Mouse (Mus musculus): ENCODE measurements around the gene Hnrnpll. TPM values are rescaled to one million over a fixed set of nuclear protein-coding genes. Genes with fewer than 3 reads are reported as not detected.

Hnrnpll gene
- polyA plus RNA-seq, 1 experiment: 10.7 TPM

DNA sequence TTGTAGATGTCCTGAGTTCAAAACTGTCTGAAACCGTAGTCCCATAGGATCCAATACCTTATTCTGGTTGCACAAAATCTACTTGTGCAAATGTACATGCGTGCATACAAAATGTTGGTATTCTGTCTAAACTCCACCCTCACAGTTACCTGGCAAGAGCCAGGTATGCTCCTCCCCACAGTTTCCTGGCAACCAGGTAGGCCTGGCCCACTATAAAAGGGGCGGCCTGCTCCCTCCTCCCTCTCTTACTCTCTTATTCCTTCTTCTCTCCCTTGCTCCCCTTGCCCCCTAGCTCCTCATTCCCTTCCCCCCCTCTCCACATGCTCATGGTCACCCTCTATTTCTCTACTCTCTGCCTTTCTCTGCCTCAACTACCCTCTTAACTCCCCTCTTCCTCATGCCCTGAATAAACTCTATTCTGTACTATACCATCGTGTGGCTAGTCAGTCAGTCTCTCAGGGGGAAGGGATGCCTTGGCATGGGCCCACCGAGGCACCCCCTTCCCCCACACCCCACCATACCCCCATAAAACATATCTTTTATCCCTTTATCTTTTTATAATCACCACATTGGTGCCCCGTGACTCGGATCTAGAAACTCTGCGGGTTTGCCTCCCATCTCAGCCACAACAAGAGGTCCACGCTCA lies 33.2 kb upstream of the Hnrnpll start:
- Histone ChIP-seq H3K27ac (ENCODE audit: insufficient read depth, low read depth, low read length) (no peak overlapping the region), H3K4me1 (ENCODE audit: control insufficient read depth, insufficient read depth, insufficient read length, low read length) (peaks cover 13% of the 10 kb centered on the region), H3K27me3 (ENCODE audit: control insufficient read depth, insufficient read depth, low read length) (no peaks in the 10 kb centered on the region), H3K36me3 (ENCODE audit: control insufficient read depth, insufficient read depth, low read length) (no peaks in the 10 kb centered on the region), H3K4me3 (ENCODE audit: low read depth, low read length) (peak overlapping the region; percentile 26; the same call in 1 of the 2 replicates)
- TF ChIP-seq POLR2A (IDR thresholded peaks at IDR 0.05; ENCODE audit: low read depth, low read length) (no peak), CTCF (IDR thresholded peaks at IDR 0.05; ENCODE audit: extremely low read depth, insufficient read length, insufficient replicate concordance, low read depth, low read length) (no peak)
- WGBS: 46% methylated on average over 9 of the region's 9 CpGs

DNA sequence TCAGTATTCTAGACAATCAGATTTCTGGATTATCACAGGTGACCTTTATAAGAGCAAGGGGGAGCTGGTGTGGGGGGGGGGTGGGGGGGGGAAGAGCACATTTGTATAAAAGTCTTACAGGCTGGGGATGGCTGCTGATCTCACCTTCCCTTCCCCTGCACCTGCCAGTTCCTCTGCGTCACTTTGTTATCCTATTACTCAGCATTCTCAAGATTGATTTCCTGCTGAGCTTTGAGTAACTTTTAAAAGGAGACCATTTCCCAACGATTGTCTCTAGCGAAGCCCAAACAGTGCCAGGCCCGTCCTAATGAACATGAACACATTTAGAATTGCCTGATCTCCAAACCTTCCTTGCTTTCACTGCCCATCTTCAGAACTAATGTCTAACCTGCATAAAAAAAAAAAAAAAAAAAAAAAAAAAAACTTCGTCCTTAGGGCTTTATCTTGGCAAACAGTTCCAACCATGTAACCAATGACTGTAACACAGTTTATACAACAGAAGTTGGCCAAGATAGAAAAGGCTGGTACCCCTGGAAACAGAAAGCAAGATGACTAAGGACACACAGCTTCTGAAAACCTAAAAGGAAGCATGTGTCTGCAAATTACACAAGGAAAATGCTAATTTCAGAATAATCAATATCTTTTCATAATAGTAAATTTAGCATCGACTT lies 29.9 kb upstream of the Hnrnpll start:
- no peak for TF ChIP-seq CTCF (IDR thresholded peaks at IDR 0.05; ENCODE audit: extremely low read depth, insufficient read length, insufficient replicate concordance, low read depth, low read length)
- no peak for TF ChIP-seq POLR2A (IDR thresholded peaks at IDR 0.05; ENCODE audit: low read depth, low read length)
- Histone ChIP-seq H3K4me3 (ENCODE audit: low read depth, low read length) (no peak overlapping the region), H3K4me1 (ENCODE audit: control insufficient read depth, insufficient read depth, insufficient read length, low read length) (peaks cover 13% of the 10 kb centered on the region), H3K27ac (ENCODE audit: insufficient read depth, low read depth, low read length) (no peak overlapping the region), H3K36me3 (ENCODE audit: control insufficient read depth, insufficient read depth, low read length) (no peaks in the 10 kb centered on the region), H3K27me3 (ENCODE audit: control insufficient read depth, insufficient read depth, low read length) (no peaks in the 10 kb centered on the region)
- 32% methylated on average over 6 of the region's 6 CpGs for WGBS

DNA sequence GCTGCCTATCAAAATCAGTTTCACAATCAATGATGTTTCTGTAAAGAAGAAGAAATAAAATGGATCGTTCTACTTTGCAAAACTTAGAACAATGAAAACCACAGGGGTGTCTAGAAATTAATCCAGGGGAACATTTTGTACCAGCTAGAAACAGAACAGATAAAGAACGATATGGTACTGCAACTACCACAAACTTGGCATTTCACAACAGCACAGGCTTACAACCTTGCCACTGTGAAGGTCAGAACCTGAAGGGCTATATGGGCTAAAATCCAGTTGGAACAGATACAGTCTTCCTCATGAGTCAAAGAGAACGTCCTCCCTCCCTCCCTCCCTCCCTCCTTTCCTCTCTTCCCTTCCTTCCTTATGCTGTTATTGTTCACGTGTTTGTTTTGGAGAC lies 28.4 kb upstream of the Hnrnpll start:
- Histone ChIP-seq H3K36me3 (ENCODE audit: control insufficient read depth, insufficient read depth, low read length) (no peaks in the 10 kb centered on the region), H3K27ac (ENCODE audit: insufficient read depth, low read depth, low read length) (no peak overlapping the region), H3K4me3 (ENCODE audit: low read depth, low read length) (no peak overlapping the region), H3K4me1 (ENCODE audit: control insufficient read depth, insufficient read depth, insufficient read length, low read length) (peaks cover 5% of the 10 kb centered on the region; the same call in 1 of the 2 replicates), H3K27me3 (ENCODE audit: control insufficient read depth, insufficient read depth, low read length) (no peaks in the 10 kb centered on the region)
- no peak for TF ChIP-seq CTCF (IDR thresholded peaks at IDR 0.05; ENCODE audit: extremely low read depth, insufficient read length, insufficient replicate concordance, low read depth, low read length)
- 49% methylated on average over 4 of the region's 4 CpGs for WGBS

DNA sequence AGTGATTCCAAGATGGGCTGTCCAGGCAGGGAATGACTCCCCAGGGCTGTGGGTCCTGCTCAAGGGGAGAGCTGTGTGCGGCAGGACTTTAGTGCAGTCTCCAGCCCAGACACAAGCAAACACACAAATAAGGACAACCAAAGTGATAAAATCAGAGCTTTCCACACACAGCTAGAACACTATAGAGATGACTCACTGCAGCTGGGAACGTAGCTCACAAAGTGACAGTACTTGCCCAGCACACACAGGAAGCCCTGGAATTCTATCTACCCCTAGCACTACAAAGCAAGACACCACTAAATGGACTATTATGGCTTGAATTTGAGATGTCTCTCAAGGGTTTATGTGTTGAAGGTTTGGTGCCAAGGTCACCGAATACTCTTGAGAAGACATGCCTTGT lies 26.0 kb upstream of the Hnrnpll start:
- TF ChIP-seq CTCF (IDR thresholded peaks at IDR 0.05; ENCODE audit: extremely low read depth, insufficient read length, insufficient replicate concordance, low read depth, low read length) (no peak), POLR2A (IDR thresholded peaks at IDR 0.05; ENCODE audit: low read depth, low read length) (no peak)
- WGBS: 95% methylated on average over 3 of the region's 3 CpGs
- H3K36me3 ChIP-seq (ENCODE audit: control insufficient read depth, insufficient read depth, low read length): no peaks in the 10 kb centered on the region
- no peak overlapping the region for H3K27ac ChIP-seq (ENCODE audit: insufficient read depth, low read depth, low read length)
- no peak overlapping the region for H3K4me3 ChIP-seq (ENCODE audit: low read depth, low read length)
- H3K27me3 ChIP-seq (ENCODE audit: control insufficient read depth, insufficient read depth, low read length): no peaks in the 10 kb centered on the region
- no peaks in the 10 kb centered on the region for H3K4me1 ChIP-seq (ENCODE audit: control insufficient read depth, insufficient read depth, insufficient read length, low read length)

DNA sequence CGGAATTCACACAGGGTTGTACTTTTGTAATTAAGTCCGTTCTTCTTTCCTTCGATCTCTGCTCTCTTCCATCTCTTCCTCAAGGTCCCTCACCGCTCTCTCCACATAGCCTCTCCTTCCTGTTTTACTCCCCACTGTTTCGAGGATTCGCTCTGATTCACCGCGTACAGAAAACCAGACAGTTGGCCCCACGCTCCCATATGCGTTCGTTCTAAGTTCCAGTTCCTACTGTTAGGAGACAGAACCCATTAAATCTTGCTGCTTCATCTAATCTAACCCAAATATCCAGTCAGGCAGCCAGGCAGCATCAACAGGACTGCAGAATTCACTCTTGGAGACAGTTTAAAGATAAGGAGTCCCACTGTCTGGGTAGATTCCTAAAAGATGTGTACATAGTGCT lies 24.5 kb upstream of the Hnrnpll start:
- no peak overlapping the region for H3K27ac ChIP-seq (ENCODE audit: insufficient read depth, low read depth, low read length)
- TF ChIP-seq POLR2A (IDR thresholded peaks at IDR 0.05; ENCODE audit: low read depth, low read length) (no peak), CTCF (IDR thresholded peaks at IDR 0.05; ENCODE audit: extremely low read depth, insufficient read length, insufficient replicate concordance, low read depth, low read length) (no peak)
- 84% methylated on average over 11 of the region's 11 CpGs for WGBS
- H3K4me1 ChIP-seq (ENCODE audit: control insufficient read depth, insufficient read depth, insufficient read length, low read length): no peaks in the 10 kb centered on the region
- no peaks in the 10 kb centered on the region for H3K36me3 ChIP-seq (ENCODE audit: control insufficient read depth, insufficient read depth, low read length)
- no peak overlapping the region for H3K4me3 ChIP-seq (ENCODE audit: low read depth, low read length)
- H3K27me3 ChIP-seq (ENCODE audit: control insufficient read depth, insufficient read depth, low read length): no peaks in the 10 kb centered on the region

DNA sequence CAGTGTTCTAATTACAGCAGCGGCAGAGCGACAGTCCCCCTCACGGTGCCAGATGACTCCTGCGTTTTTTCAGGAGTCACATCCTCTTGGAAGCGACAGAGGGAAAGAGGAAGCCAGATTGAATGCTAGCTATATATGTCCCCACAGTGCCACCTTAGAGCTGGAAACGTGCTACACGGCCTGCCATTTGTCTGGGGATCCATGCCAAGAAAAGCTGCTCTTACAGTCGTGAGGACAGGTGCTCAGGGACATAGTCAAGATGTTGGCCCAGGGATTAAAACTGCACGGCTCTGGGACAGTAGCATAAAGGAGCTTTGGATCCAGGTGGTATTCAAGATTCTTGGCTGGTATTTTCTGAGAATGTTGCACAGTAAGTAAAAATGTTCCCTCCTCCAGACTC lies 22.3 kb upstream of the Hnrnpll start:
- no peaks in the 10 kb centered on the region for H3K36me3 ChIP-seq (ENCODE audit: control insufficient read depth, insufficient read depth, low read length)
- WGBS: 47% methylated on average over 9 of the region's 9 CpGs
- H3K4me3 ChIP-seq (ENCODE audit: low read depth, low read length): no peak overlapping the region
- H3K27me3 ChIP-seq (ENCODE audit: control insufficient read depth, insufficient read depth, low read length): no peaks in the 10 kb centered on the region
- no peaks in the 10 kb centered on the region for H3K4me1 ChIP-seq (ENCODE audit: control insufficient read depth, insufficient read depth, insufficient read length, low read length)
- no peak for TF ChIP-seq CTCF (IDR thresholded peaks at IDR 0.05; ENCODE audit: extremely low read depth, insufficient read length, insufficient replicate concordance, low read depth, low read length)
- no peak for TF ChIP-seq POLR2A (IDR thresholded peaks at IDR 0.05; ENCODE audit: low read depth, low read length)
- H3K27ac ChIP-seq (ENCODE audit: insufficient read depth, low read depth, low read length): no peak overlapping the region

DNA sequence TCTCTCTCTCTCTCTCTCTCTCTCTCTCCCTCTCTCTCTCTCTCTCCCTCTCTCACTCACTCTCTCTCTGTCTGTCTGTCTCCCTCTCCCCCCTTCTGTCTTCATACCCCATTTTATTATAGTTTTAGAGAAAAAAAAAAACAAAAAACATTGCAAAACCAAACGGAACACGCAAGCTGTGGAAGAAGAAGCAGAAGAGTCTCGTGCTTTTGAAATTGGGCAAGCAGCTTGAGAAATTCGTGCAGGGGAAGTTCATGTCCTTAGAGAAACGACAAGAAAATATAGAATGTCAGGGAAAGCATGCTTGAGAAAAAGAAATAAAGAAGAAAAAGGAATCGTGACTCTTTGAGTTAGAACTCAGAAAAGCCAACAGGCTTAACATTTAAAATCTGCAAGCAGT lies 21.1 kb upstream of the Hnrnpll start:
- Histone ChIP-seq H3K36me3 (ENCODE audit: control insufficient read depth, insufficient read depth, low read length) (no peaks in the 10 kb centered on the region), H3K27ac (ENCODE audit: insufficient read depth, low read depth, low read length) (0 out of 2 replicates have a peak overlapping the region, but pooled peaks have one; percentile 25), H3K4me3 (ENCODE audit: low read depth, low read length) (no peak overlapping the region), H3K27me3 (ENCODE audit: control insufficient read depth, insufficient read depth, low read length) (no peaks in the 10 kb centered on the region), H3K4me1 (ENCODE audit: control insufficient read depth, insufficient read depth, insufficient read length, low read length) (no peaks in the 10 kb centered on the region)
- no peak for TF ChIP-seq CTCF (IDR thresholded peaks at IDR 0.05; ENCODE audit: extremely low read depth, insufficient read length, insufficient replicate concordance, low read depth, low read length)
- TF ChIP-seq POLR2A (IDR thresholded peaks at IDR 0.05; ENCODE audit: low read depth, low read length): no peak
- 69% methylated on average over 6 of the region's 6 CpGs for WGBS

Data from small intestine, adult 2 months (tissue).